Mouse (Mus musculus) kidney, adult 8-10 months (tissue): ENCODE data around the gene H2al1i.
A peak's percentile ranks its signal among the peaks of the same experiment; 100 is the strongest.
"Not testable (repeated sequence)": the region's sequence is repeated elsewhere in the genome, so short reads cannot be mapped to it uniquely, and the experiment has no call there.

Source experiments
- DNase-seq, 2 experiments: peaks; one replicate each; pipeline ENCODE4 v3.0.0; 2022

Gene H2al1i

DNA sequence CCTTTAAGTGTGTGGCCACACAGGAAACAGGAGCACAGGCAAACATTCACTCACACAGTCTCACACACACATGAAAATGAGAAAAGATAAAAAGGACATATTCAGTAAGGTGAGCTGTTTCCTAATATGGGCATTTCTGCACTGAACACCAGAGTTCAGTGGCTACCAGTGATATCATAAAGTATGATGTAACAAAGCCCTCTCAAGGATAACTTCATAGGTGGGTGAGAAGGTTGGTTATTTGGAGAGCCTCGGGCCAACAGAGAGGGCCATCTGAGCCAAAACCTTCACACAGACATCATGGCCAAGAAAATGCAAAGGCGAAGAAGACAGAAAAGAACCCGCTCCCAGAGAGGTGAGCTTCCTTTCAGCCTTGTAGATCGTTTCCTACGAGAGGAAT lies at the start of gene H2al1i:
Gene H2al1i (plus strand): TSS at position 301 of the 400 bp plus-strand sequence.
- DNase-seq = not testable (repeated sequence)

DNA sequence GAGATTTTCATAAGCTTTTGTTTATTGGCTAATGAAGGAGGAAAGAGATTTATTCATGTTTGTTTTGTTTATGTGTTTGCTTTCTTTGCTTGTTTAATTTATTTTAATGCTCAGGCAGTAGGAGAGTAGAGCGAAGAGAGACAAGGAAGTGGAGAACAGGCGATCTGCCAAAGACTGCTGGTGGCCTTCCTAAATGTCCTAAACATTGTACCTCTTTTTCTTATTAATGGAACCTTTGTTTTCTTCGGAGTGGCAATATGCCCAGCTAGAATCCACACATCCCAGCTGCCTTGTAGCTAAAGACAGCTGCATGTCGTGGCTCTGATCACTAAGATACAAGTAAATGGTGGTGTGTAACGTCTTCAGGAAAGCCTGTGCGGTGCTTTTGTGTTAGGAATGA lies 47.4 kb upstream of the H2al1i start:
- no peak for DNase-seq

DNA sequence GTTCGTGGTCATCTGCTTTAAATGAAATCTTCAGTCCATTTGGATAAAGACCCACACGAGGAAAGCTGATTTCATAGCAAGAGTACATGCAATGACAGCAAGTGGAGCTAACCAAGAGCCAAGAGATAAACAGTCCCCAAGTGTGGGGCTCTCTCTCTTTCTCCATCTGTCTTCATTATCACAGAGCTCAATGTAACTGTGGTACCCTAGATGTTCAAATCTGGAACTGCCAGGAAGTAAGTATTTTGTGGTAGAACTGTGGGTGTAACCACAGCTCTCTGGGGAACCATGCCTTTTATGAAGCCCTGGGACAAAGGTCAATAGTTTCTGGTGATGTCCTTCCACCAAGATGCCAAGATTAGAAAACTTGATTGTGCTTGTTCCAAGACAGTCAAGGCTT lies 43.7 kb upstream of the H2al1i start:
- no peak for DNase-seq

DNA sequence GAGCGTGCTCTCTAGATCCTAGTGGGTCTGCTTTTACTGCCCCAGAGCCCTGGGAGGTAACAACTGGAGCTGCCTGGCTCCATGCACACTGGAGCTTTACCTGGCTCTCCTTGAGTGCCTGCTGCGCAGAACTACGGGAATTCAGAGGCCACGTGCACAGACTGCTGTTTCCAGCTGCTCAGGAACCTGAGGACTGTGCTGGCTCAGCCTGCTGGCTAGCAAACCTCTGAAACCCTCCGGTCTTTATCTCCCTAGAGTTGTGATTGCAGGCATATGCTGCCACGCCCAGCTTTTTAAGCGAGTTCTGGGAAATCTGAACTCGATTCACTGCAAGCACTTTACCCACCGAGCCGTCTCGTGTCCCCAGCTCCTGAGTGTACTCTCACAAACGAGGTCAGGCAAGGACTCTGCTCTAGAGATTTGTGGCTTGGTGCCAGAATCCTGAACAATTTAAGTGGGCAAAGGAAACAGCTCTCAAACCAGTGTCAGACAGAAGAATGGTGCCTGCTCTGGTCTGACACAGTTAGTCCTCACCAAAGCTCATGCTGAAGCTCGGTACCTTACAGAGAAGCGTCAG lies 36.1 kb upstream of the H2al1i start:
- peak in 1 of 2 experiments; percentile 4 for DNase-seq

DNA sequence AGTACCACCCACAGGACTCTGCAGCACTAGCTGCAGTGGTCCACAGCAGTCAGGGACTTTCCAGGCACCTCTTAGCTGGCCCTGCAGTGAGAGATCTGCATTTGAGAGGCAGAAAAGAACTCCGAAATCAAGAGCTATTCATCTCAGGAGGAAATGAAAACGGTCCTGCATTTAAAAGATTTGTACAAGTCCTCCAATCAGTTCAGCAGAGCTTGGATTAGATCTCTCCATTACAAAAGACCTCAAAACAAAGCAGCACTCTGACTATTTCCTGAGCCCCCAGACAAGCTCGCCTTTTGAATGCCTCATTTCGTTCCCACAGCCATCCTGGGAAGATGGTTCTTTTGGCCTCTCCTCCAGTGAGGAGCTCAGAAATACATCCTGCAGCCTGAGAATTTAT lies 35.2 kb upstream of the H2al1i start:
- DNase-seq = no peak

DNA sequence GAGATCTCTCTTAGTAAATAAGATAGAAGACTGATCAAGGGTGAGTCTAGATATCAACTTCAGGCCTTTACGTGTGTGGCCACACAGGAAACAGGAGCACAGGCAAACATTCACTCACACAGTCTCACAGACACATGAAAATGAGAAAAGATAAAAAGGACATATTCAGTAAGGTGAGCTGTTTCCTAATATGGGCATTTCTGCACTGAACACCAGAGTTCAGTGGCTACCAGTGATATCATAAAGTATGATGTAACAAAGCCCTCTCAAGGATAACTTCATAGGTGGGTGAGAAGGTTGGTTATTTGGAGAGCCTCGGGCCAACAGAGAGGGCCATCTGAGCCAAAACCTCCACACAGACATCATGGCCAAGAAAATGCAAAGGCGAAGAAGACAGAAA lies 25.5 kb upstream of the H2al1i start, which contains the start of gene H2al1a:
Gene H2al1a (plus strand): TSS at position 301 of the 400 bp plus-strand sequence.
- DNase-seq = not testable (repeated sequence)

DNA sequence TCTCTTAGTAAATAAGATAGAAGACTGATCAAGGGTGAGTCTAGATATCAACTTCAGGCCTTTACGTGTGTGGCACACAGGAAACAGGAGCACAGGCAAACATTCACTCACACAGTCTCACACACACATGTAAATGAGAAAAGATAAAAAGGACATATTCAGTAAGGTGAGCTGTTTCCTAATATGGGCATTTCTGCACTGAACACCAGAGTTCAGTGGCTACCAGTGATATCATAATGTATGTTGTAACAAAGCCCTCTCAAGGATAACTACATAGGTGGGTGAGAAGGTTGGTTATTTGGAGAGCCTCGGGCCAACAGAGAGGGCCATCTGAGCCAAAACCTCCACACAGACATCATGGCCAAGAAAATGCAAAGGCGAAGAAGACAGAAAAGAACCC lies 22.3 kb upstream of the H2al1i start, which contains the start of gene H2al1b:
Gene H2al1b (plus strand): TSS at position 301 of the 400 bp plus-strand sequence.
- DNase-seq = not testable (repeated sequence)

DNA sequence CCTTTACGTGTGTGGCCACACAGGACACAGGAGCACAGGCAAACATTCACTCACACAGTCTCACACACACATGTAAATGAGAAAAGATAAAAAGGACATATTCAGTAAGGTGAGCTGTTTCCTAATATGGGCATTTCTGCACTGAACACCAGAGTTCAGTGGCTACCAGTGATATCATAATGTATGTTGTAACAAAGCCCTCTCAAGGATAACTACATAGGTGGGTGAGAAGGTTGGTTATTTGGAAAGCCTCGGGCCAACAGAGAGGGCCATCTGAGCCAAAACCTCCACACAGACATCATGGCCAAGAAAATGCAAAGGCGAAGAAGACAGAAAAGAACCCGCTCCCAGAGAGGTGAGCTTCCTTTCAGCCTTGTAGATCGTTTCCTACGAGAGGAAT lies 19.1 kb upstream of the H2al1i start, which contains the start of gene H2al1c:
Gene H2al1c (plus strand): TSS at position 301 of the 400 bp plus-strand sequence.
- DNase-seq = not testable (repeated sequence)

DNA sequence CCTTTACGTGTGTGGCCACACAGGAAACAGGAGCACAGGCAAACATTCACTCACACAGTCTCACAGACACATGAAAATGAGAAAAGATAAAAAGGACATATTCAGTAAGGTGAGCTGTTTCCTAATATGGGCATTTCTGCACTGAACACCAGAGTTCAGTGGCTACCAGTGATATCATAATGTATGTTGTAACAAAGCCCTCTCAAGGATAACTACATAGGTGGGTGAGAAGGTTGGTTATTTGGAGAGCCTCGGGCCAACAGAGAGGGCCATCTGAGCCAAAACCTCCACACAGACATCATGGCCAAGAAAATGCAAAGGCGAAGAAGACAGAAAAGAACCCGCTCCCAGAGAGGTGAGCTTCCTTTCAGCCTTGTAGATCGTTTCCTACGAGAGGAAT lies 15.9 kb upstream of the H2al1i start, which contains the start of gene H2al1d:
Gene H2al1d (plus strand): TSS at position 301 of the 400 bp plus-strand sequence.
- not testable (repeated sequence) for DNase-seq

DNA sequence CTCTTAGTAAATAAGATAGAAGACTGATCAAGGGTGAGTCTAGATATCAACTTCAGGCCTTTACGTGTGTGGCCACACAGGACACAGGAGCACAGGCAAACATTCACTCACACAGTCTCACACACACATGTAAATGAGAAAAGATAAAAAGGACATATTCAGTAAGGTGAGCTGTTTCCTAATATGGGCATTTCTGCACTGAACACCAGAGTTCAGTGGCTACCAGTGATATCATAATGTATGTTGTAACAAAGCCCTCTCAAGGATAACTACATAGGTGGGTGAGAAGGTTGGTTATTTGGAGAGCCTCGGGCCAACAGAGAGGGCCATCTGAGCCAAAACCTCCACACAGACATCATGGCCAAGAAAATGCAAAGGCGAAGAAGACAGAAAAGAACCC lies 12.8 kb upstream of the H2al1i start, which contains the start of gene H2al1e:
Gene H2al1e (plus strand): TSS at position 301 of the 400 bp plus-strand sequence.
- DNase-seq = not testable (repeated sequence)

DNA sequence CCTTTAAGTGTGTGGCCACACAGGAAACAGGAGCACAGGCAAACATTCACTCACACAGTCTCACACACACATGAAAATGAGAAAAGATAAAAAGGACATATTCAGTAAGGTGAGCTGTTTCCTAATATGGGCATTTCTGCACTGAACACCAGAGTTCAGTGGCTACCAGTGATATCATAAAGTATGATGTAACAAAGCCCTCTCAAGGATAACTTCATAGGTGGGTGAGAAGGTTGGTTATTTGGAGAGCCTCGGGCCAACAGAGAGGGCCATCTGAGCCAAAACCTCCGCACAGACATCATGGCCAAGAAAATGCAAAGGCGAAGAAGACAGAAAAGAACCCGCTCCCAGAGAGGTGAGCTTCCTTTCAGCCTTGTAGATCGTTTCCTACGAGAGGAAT lies 9.6 kb upstream of the H2al1i start, which contains the start of gene H2al1f:
Gene H2al1f (plus strand): TSS at position 301 of the 400 bp plus-strand sequence.
- DNase-seq = not testable (repeated sequence)

DNA sequence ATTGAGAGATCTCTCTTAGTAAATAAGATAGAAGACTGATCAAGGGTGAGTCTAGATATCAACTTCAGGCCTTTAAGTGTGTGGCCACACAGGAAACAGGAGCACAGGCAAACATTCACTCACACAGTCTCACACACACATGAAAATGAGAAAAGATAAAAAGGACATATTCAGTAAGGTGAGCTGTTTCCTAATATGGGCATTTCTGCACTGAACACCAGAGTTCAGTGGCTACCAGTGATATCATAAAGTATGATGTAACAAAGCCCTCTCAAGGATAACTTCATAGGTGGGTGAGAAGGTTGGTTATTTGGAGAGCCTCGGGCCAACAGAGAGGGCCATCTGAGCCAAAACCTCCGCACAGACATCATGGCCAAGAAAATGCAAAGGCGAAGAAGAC lies 6.5 kb upstream of the H2al1i start, which contains the start of gene H2al1g:
Gene H2al1g (plus strand): TSS at position 301 of the 400 bp plus-strand sequence.
- DNase-seq = not testable (repeated sequence)

DNA sequence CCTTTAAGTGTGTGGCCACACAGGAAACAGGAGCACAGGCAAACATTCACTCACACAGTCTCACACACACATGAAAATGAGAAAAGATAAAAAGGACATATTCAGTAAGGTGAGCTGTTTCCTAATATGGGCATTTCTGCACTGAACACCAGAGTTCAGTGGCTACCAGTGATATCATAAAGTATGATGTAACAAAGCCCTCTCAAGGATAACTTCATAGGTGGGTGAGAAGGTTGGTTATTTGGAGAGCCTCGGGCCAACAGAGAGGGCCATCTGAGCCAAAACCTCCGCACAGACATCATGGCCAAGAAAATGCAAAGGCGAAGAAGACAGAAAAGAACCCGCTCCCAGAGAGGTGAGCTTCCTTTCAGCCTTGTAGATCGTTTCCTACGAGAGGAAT lies 3.3 kb upstream of the H2al1i start, which contains the start of gene H2al1h:
Gene H2al1h (plus strand): TSS at position 301 of the 400 bp plus-strand sequence.
- not testable (repeated sequence) for DNase-seq

DNA sequence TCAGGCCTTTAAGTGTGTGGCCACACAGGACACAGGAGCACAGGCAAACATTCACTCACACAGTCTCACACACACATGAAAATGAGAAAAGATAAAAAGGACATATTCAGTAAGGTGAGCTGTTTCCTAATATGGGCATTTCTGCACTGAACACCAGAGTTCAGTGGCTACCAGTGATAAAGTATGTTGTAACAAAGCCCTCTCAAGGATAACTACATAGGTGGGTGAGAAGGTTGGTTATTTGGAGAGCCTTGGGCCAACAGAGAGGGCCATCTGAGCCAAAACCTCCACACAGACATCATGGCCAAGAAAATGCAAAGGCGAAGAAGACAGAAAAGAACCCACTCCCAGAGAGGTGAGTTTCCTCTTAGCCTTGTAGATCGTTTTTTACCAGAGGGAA lies 3.1 kb downstream of the H2al1i start, which contains the start of gene H2al1j:
Gene H2al1j (plus strand): TSS at position 301 of the 400 bp plus-strand sequence.
- DNase-seq = not testable (repeated sequence)

DNA sequence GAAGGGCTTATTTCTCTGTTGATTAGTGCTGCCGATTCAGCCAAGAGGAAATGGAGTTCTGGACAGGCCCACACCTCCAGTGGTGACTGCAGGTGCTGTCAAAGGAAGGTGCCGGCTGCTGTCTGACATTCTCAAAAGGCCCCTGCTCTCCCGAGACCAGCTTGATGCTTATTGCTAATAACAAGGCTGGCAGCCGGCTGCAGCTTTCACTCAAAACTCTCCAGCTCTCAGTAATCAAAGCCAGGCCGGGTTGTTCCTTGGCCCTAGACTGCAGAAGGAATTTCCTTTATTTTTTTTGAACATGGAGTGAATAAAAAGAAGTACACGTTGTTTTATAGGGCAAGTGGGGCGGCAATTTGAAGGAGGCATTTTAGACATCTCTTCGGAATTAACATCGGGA lies 21.3 kb downstream of the H2al1i start:
- DNase-seq = no peak

DNA sequence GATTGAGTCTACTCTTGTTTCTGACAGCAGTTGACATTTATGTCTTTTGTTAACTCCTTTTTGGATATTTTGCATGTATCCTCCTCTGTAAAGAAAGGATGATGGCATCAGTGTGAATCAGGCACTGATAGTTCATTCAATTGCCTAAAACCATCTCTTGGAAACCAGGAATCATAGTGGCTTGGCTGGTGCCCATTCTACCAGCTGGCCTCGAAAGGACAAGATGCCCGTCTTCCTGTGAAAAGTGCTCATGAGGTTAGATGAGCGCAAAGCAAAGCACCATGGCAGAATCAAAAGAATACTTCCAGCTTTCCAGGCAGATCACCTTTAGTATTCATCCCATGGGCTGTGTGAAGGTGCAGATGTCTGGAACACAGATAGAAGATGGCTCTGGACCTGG lies 22.3 kb downstream of the H2al1i start:
- DNase-seq = no peak

DNA sequence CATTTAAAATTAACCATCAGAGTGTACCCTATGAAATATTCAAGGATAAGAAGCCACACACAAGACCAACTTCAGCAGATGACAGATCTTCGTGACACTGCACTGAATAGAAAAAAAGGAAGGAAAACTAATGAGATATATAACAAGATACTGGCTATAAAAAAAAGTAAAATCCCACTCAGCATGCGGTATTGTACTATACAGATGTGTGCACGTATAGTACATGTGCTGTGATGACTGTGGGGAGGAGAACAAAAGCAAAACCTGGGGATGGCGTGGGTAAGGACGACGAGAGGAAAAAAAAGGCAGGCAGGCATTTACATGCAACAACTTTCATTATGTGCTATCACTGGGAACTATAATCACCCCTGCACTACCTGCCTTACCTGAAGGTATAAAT lies 36.4 kb downstream of the H2al1i start:
- DNase-seq = no peak

DNA sequence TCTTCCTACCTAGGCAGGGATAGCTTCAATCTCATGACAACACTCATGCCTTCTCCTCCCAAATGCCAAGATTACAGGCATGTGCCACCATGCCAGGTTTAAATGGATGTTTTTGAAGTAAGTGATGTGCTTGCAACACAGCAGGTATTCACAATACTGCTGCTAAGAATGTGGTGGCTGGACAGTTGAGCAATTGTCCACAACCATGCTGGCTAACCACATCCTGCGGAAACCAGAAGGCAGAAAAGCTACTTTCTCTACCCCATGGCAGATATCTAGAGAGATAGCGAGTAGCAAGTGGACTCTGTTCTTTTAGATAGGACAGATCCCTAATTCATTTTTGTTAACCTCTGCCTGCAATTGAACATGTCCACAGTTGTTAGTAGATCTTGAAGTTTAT lies 36.8 kb downstream of the H2al1i start:
- no peak for DNase-seq

DNA sequence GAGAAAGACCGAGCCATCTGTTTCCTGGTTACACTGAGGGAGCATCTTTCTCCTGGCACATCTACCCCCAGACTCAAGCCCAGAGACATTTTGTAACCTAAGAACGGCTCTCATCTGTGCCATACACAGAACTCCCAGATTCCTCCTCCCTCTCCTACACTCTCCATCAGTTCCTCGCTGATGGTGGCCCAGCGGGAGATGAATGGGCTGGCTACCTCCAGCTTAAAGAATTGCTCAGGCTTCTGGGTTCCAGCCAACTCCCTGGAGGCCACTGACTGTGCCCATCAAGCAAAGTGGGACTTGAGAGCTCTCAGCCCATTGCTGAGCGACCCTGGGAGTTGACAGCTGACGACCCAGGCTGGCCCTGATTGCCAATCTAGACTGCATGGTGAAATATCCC lies 39.4 kb downstream of the H2al1i start:
- DNase-seq = no peak

DNA sequence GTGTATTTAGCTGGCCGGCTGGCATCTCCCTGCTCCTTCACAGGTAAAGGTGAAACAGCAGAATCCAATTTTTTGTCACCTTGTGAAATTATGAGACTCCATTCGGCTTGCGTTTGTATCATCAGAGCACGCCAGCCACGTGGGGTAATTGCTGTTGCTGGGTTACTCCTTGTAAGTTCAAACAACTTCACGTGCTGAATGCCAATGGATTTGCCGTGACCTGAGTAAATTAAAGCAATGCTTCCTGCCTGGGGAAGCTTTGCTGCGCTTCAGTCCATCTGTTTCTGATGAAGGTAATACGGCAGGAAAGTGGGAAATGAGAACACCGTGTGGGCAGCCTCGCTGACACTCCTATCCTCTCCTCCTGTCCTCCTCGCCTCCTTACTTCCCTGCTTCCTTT lies 40.7 kb downstream of the H2al1i start:
- DNase-seq = no peak
